Mouse (Mus musculus) small intestine, adult 2 months (tissue): Measurements from ENCODE around the gene Tcf7.

ENCODE experiments used
- CTCF ChIP-seq: fragments of 200-500 bp; IDR thresholded peaks from 2 replicates; pipeline ENCODE4 v1.5.1; 2012; ENCODE audit warnings: low read depth, mild to moderate bottlenecking, control low read depth, inconsistent platforms, low read length, moderate library complexity, mixed read lengths; ENCODE audit not compliant: insufficient replicate concordance, insufficient read length; ENCODE audit errors: extremely low read depth
- POLR2A ChIP-seq: fragments of 200-500 bp; IDR thresholded peaks from 2 replicates; pipeline ENCODE4 v1.6.1; 2012; ENCODE audit warnings: low read depth, mild to moderate bottlenecking, control low read depth, inconsistent platforms, low read length, moderate library complexity

DNA sequence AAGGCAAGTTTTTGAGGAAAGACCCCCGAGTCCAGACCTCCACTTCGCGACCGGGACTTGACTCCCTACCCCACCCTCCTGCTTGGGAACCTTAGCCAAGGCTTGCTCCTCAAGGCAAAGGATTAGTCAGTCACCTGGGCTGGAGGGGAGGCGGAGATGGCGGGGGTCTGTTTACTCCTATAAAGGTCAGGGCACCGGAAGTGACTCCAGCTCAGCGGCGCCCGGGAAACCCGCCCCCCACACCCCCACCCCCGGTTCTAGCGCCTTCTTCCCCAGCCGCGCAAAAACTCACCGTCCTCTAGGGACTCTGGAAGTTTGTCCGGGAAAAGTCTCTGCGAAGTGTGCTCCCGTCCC lies 417 bp downstream of the Tcf7 start:
- TF ChIP-seq CTCF (no peak), POLR2A (no peak)
